In genomic region chr19:40395321-40395695, GRCm38 (mm10) we compare ENCODE assay signal across 8 mouse cellular contexts.
DNase-seq lines count a peak whose midpoint lies in the region; ATAC-seq and TF ChIP-seq lines count a peak whose summit lies in the region.

No protein-coding gene starts in this region.

- no peaks in the 10 kb centered on the region for H3K27me3 ChIP-seq in heart, embryonic 11.5 days (ENCODE audit: control insufficient read depth, insufficient read depth, low read length)
- no peaks in the 10 kb centered on the region for H3K27me3 ChIP-seq in lung, postnatal 0 days (replicated peaks; ENCODE audit: insufficient read depth, low read length)
- no peaks in the 10 kb centered on the region for H3K27me3 ChIP-seq in limb, embryonic 10.5 days (ENCODE audit: low read depth, poor library complexity, severe bottlenecking)
- no peaks in the 10 kb centered on the region for H3K27me3 ChIP-seq in stomach, embryonic 14.5 days (ENCODE audit: control insufficient read depth, insufficient read depth, low read length)

- no peak for TF ChIP-seq CTCF in lung, postnatal 0 days (IDR thresholded peaks at IDR 0.05)

- WGBS in heart, embryonic 11.5 days (ENCODE audit: insufficient replicate concordance): 85% methylated on average over 12 of the region's 12 CpGs
- 68% methylated on average over 12 of the region's 12 CpGs for WGBS in lung, postnatal 0 days
- WGBS in limb, embryonic 10.5 days: 88% methylated on average over 12 of the region's 12 CpGs
- 86% methylated on average over 12 of the region's 12 CpGs for WGBS in stomach, embryonic 14.5 days

- ATAC-seq in heart, embryonic 11.5 days (replicated peaks; ENCODE audit: insufficient number of reproducible peaks, low FRiP score, low TSS enrichment): no peak
- peak; percentile 12 for ATAC-seq in lung, postnatal 0 days
- ATAC-seq in stomach, embryonic 14.5 days (ENCODE audit: insufficient number of reproducible peaks, insufficient read depth, low FRiP score, low read depth): no peak
- ATAC-seq in erythroblast, adult 5-6 weeks (replicated peaks; ENCODE audit: low FRiP score, poor library complexity, severe bottlenecking): no peak

- no peak for TF ChIP-seq EP300 in lung, postnatal 0 days (IDR thresholded peaks at IDR 0.05)

- H3K9me3 ChIP-seq in heart, embryonic 11.5 days (replicated peaks; ENCODE audit: control insufficient read depth, low read length): no peaks in the 10 kb centered on the region
- no peaks in the 10 kb centered on the region for H3K9me3 ChIP-seq in lung, postnatal 0 days (ENCODE audit: low read length)
- H3K9me3 ChIP-seq in limb, embryonic 10.5 days (replicated peaks): no peaks in the 10 kb centered on the region
- no peaks in the 10 kb centered on the region for H3K9me3 ChIP-seq in stomach, embryonic 14.5 days (ENCODE audit: control insufficient read depth, low read depth, low read length)

- 0 out of 2 replicates have a peak, but pooled peaks cover 2% of the 10 kb centered on the region for H3K36me3 ChIP-seq in heart, embryonic 11.5 days (ENCODE audit: control insufficient read depth, insufficient read depth, low read length)
- no peaks in the 10 kb centered on the region for H3K36me3 ChIP-seq in lung, postnatal 0 days (ENCODE audit: insufficient read depth, low read length)
- no peaks in the 10 kb centered on the region for H3K36me3 ChIP-seq in limb, embryonic 10.5 days
- no peaks in the 10 kb centered on the region for H3K36me3 ChIP-seq in stomach, embryonic 14.5 days (ENCODE audit: control insufficient read depth, insufficient read depth, low read length)

- H3K4me1 ChIP-seq in heart, embryonic 11.5 days (ENCODE audit: control insufficient read depth, insufficient read depth, low read length): peaks cover 19% of the 10 kb centered on the region
- peaks cover 18% of the 10 kb centered on the region for H3K4me1 ChIP-seq in lung, postnatal 0 days (ENCODE audit: insufficient read depth, low read depth, low read length)
- peaks cover 14% of the 10 kb centered on the region for H3K4me1 ChIP-seq in limb, embryonic 10.5 days
- H3K4me1 ChIP-seq in stomach, embryonic 14.5 days (ENCODE audit: control insufficient read depth, insufficient read depth, low read length): peaks cover 6% of the 10 kb centered on the region; the same call in 1 of the 2 replicates

- no peak for DNase-seq in heart, adult 8-10 months (ENCODE audit: low spot score)
- DNase-seq in lung, postnatal 0 days (ENCODE audit: low spot score): no peak
- no peak for DNase-seq in lung, postnatal 14 days
- DNase-seq in limb, embryonic 10.5 days (ENCODE audit: low spot score): no peak
- DNase-seq in adrenal gland, postnatal 14 days: no peak

- no peak overlapping the region for H3K4me3 ChIP-seq in heart, embryonic 11.5 days (ENCODE audit: low read depth, low read length)
- H3K4me3 ChIP-seq in lung, postnatal 0 days (ENCODE audit: low read depth, low read length): no peak overlapping the region
- no peak overlapping the region for H3K4me3 ChIP-seq in limb, embryonic 10.5 days
- no peak overlapping the region for H3K4me3 ChIP-seq in stomach, embryonic 14.5 days (ENCODE audit: low read depth, low read length)

- peak overlapping the region; percentile 68 for H3K27ac ChIP-seq in heart, embryonic 11.5 days (ENCODE audit: low read depth, low read length)
- peak overlapping the region; percentile 71 for H3K27ac ChIP-seq in lung, postnatal 0 days (ENCODE audit: low read length)
- H3K27ac ChIP-seq in limb, embryonic 10.5 days: peak overlapping the region; percentile 34; the same call in 1 of the 2 replicates
- peak overlapping the region; percentile 77; the same call in 1 of the 2 replicates for H3K27ac ChIP-seq in stomach, embryonic 14.5 days (ENCODE audit: low read length)

- H3K9ac ChIP-seq in heart, embryonic 11.5 days (ENCODE audit: low read depth, low read length): no peak overlapping the region; the same call in 1 of the 2 replicates
- H3K9ac ChIP-seq in lung, postnatal 0 days (replicated peaks; ENCODE audit: low read depth): no peak overlapping the region
- H3K9ac ChIP-seq in stomach, embryonic 14.5 days (replicated peaks; ENCODE audit: low read depth, low read length): no peak overlapping the region

- H3K4me2 ChIP-seq in heart, embryonic 11.5 days: no peak overlapping the region
- H3K4me2 ChIP-seq in lung, postnatal 0 days (replicated peaks; ENCODE audit: low read depth, low read length): peak overlapping the region; percentile 29; the same call in 1 of the 2 replicates
- no peak overlapping the region for H3K4me2 ChIP-seq in stomach, embryonic 14.5 days (replicated peaks; ENCODE audit: low read depth, low read length)
